Mouse (Mus musculus) megakaryocyte, embryonic 14.5 days (primary cell): ENCODE measurements around the gene Olfr1036. TPM values are rescaled to one million over a fixed set of nuclear protein-coding genes. Genes with fewer than 3 reads are reported as not detected.
"Not testable (repeated sequence)": the region's sequence is repeated elsewhere in the genome, so short reads cannot be mapped to it uniquely, and the experiment has no call there.

Experiments
- H3K27me3 ChIP-seq: replicated peaks from 2 replicates; pipeline ENCODE3; 2012; ENCODE audit warnings: inconsistent platforms
- H3K36me3 ChIP-seq: replicated peaks from 2 replicates; pipeline ENCODE3; 2012; ENCODE audit warnings: low read length, inconsistent platforms, mixed read lengths
- H3K4me1 ChIP-seq: 2 replicates; pipeline ENCODE4 v1.6.1; 2012; ENCODE audit warnings: inconsistent platforms
- H3K4me3 ChIP-seq: replicated peaks from 2 replicates; pipeline ENCODE3; 2012; ENCODE audit warnings: moderate library complexity, mild to moderate bottlenecking, inconsistent platforms
- H3K9me3 ChIP-seq: 2 replicates; pipeline ENCODE4 v1.6.1; 2012; ENCODE audit warnings: inconsistent platforms
- FLI1 ChIP-seq: IDR thresholded peaks from 2 replicates; pipeline ENCODE4 v1.6.1; 2012; ENCODE audit warnings: low read length, inconsistent platforms, mixed read lengths
- GATA1 ChIP-seq: IDR thresholded peaks from 3 replicates; pipeline ENCODE4 v1.6.1; 2012; ENCODE audit warnings: mixed read lengths, low read length, inconsistent platforms, borderline replicate concordance
- polyA plus RNA-seq: library from polyadenylated mRNA; stranded (reverse); fragments of >175 nt; gene quantifications from 2 replicates; pipeline ENCODE4 v1.2.3, GENCODE M21; 2012; ENCODE audit warnings: low replicate concordance; ENCODE audit not compliant: insufficient read depth

Gene Olfr1036
- polyA plus RNA-seq = not detected in 2 replicates

GRCm38 (mm10) chr2:86073692-86074091 is at the start of gene Olfr1036:
Gene Olfr1036, plus strand, starts transcription at chr2:86073992.
- H3K4me3 ChIP-seq, H3K4me1 ChIP-seq, H3K9me3 ChIP-seq, H3K27me3 ChIP-seq, H3K36me3 ChIP-seq: not testable (repeated sequence)

- Histone ChIP-seq H3K36me3 (no peaks in the 10 kb centered on the region), H3K4me3 (no peak within 1 kb of the TSS), H3K9me3 (no peaks in the 10 kb centered on the region), H3K4me1 (no peaks in the 10 kb centered on the region), H3K27me3 (no peaks in the 10 kb centered on the region)
- TF ChIP-seq GATA1 (no peak), FLI1 (no peak)
These were observed 28.2 kb upstream of the Olfr1036 start, which contains the start of gene Olfr1034 for GRCm38 (mm10) chr2:86045561-86045960. Gene Olfr1034, plus strand, starts transcription at chr2:86045861.

DNA sequence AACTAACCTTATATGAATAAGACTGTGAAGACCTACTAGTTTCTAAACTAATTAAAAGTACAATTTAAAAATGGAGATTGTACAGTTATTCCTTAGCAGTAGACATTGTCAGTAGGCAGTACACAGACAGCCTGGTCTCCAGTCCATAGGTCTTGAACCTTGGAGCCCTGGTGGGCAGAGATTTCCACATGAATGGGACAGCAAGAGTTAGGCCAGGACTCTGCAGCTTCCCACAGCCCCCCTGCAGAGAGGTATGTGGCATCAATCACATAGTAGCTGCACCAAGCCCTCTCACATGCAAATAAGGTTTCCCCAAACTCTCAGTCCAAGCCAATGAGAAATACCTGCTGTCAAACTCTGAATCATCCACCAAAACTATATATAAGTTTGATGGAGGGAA is 23.0 kb upstream of the Olfr1036 start:
- not testable (repeated sequence) for H3K4me3 ChIP-seq, H3K9me3 ChIP-seq, H3K4me1 ChIP-seq, H3K27me3 ChIP-seq, H3K36me3 ChIP-seq

- H3K36me3 ChIP-seq, H3K4me3 ChIP-seq, H3K27me3 ChIP-seq, H3K9me3 ChIP-seq, H3K4me1 ChIP-seq: not testable (repeated sequence)
These were observed 10.0 kb upstream of the Olfr1036 start for GRCm38 (mm10) chr2:86063766-86064165.

GRCm38 (mm10) chr2:86070189-86070588 is 3.6 kb upstream of the Olfr1036 start:
- Histone ChIP-seq H3K36me3 (no peaks in the 10 kb centered on the region), H3K4me3 (no peak overlapping the region), H3K4me1 (no peaks in the 10 kb centered on the region), H3K27me3 (no peaks in the 10 kb centered on the region), H3K9me3 (no peaks in the 10 kb centered on the region)
- no peak for TF ChIP-seq GATA1
- TF ChIP-seq FLI1 = no peak

- not testable (repeated sequence) for H3K27me3 ChIP-seq, H3K4me3 ChIP-seq, H3K9me3 ChIP-seq, H3K36me3 ChIP-seq, H3K4me1 ChIP-seq
These were observed 6.7 kb downstream of the Olfr1036 start for GRCm38 (mm10) chr2:86080478-86080877.

DNA sequence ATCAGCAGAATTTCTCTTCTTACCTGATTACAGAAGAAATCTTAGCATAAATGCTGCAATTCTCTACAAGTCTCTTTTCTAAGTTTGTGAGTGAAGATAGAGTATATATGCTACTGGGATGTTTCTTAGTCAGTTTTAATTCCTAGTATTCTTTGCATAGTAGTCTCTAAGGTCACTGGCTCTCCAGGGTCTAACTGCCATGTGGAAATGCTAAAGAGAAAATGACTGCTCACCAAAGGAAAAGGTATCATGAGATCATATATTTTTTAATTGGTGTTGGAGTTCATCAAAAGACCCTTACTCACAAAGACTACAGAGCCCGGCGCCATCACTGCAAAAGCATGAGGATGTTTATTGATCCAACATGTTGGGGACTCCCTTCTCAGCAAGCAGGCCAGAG is 13.5 kb downstream of the Olfr1036 start, which contains the start of gene Olfr1037:
Gene Olfr1037, minus strand, starts transcription at position 101 of the 400 bp plus-strand sequence.
- Histone ChIP-seq H3K4me3 (no peak within 1 kb of the TSS), H3K9me3 (peaks cover 5% of the 10 kb centered on the region; the same call in 1 of the 2 replicates), H3K36me3 (no peaks in the 10 kb centered on the region), H3K27me3 (no peaks in the 10 kb centered on the region), H3K4me1 (no peaks in the 10 kb centered on the region)
- no peak for TF ChIP-seq GATA1
- TF ChIP-seq FLI1 = no peak

Other genes with a start within 250 kb of the Olfr1036 start
- not detected in 2 replicates for gene Olfr1019, start 228.5 kb upstream of the Olfr1036 start, polyA plus RNA-seq
- gene Olfr1020, start 227.0 kb upstream of the Olfr1036 start, polyA plus RNA-seq = not detected in 2 replicates
- gene Olfr1022, start 205.4 kb upstream of the Olfr1036 start, polyA plus RNA-seq = not detected in 2 replicates
- not detected in 2 replicates for gene Olfr1023, start 188.4 kb upstream of the Olfr1036 start, polyA plus RNA-seq
- not detected in 2 replicates for gene Olfr1024, start 168.9 kb upstream of the Olfr1036 start, polyA plus RNA-seq
- not detected in 2 replicates for gene Olfr1025-ps1, start 158.8 kb upstream of the Olfr1036 start, polyA plus RNA-seq
- not detected in 2 replicates for gene Olfr1026, start 152.4 kb upstream of the Olfr1036 start, polyA plus RNA-seq
- gene Olfr1028, start 123.6 kb upstream of the Olfr1036 start, polyA plus RNA-seq = not detected in 2 replicates
- gene Olfr1029, start 100.1 kb upstream of the Olfr1036 start, polyA plus RNA-seq = not detected in 2 replicates
- not detected in 2 replicates for gene Olfr1030, start 94.7 kb upstream of the Olfr1036 start, polyA plus RNA-seq
- gene Olfr1031, start 83.7 kb upstream of the Olfr1036 start, polyA plus RNA-seq = not detected in 2 replicates
- not detected in 2 replicates for gene Olfr1032, start 68.5 kb upstream of the Olfr1036 start, polyA plus RNA-seq
- gene Olfr1033, start 53.4 kb upstream of the Olfr1036 start, polyA plus RNA-seq = not detected in 2 replicates
- gene Olfr1034, start 28.1 kb upstream of the Olfr1036 start, polyA plus RNA-seq = not detected in 2 replicates
- not detected in 2 replicates for gene Olfr1037, start 13.4 kb downstream of the Olfr1036 start, polyA plus RNA-seq
- not detected in 2 replicates for gene Olfr1039, start 61.9 kb downstream of the Olfr1036 start, polyA plus RNA-seq
- gene Olfr1040, start 72.7 kb downstream of the Olfr1036 start, polyA plus RNA-seq = not detected in 2 replicates
- not detected in 2 replicates for gene Olfr1042, start 87.8 kb downstream of the Olfr1036 start, polyA plus RNA-seq
- not detected in 2 replicates for gene Olfr1043, start 93.5 kb downstream of the Olfr1036 start, polyA plus RNA-seq
- not detected in 2 replicates for gene Olfr1044, start 103.8 kb downstream of the Olfr1036 start, polyA plus RNA-seq
- not detected in 2 replicates for gene Olfr52, start 111.7 kb downstream of the Olfr1036 start, polyA plus RNA-seq
- gene Olfr1045, start 129.0 kb downstream of the Olfr1036 start, polyA plus RNA-seq = not detected in 2 replicates
- not detected in 2 replicates for gene Olfr1046, start 145.3 kb downstream of the Olfr1036 start, polyA plus RNA-seq
- not detected in 2 replicates for gene Olfr1047, start 157.4 kb downstream of the Olfr1036 start, polyA plus RNA-seq
- not detected in 2 replicates for gene Olfr1048, start 166.3 kb downstream of the Olfr1036 start, polyA plus RNA-seq
- not detected in 2 replicates for gene Olfr1049, start 184.3 kb downstream of the Olfr1036 start, polyA plus RNA-seq
- gene Olfr1051, start 205.1 kb downstream of the Olfr1036 start, polyA plus RNA-seq = not detected in 2 replicates
- not detected in 2 replicates for gene Olfr1052, start 218.5 kb downstream of the Olfr1036 start, polyA plus RNA-seq
- not detected in 2 replicates for gene Olfr1053, start 241.3 kb downstream of the Olfr1036 start, polyA plus RNA-seq